Mouse (Mus musculus): ENCODE results near the gene Aox2. TPM values are rescaled to one million over a fixed set of nuclear protein-coding genes. Genes with fewer than 3 reads are reported as not detected.
"Not testable (repeated sequence)": the region's sequence is repeated elsewhere in the genome, so short reads cannot be mapped to it uniquely, and the experiment has no call there.

Aox2 gene
- total RNA-seq, 4 experiments from 2014 or later: 0.04 to 0.24 (median 0.08) TPM

DNA sequence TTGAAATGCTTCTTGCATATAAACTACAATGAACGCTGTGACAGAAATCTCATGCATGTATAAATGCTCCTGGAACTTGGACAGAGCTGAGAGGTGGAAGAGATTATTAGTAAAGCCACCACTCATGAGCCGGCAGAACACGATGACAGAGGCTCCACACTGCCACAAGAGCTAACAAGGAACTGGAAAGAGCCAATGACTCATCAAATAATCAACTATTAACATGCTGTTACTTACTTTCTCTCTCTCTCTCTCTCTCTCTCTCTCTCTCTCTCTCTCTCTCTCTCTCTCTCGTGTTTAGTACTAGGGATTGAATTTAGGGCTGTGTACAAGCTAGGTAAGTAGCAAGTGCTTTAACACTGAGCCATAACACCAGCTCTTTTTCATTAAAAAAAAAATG is 65.7 kb downstream of the Aox2 start:
- DNase-seq (ENCODE audit: low spot score in 2 of 2): no peak

DNA sequence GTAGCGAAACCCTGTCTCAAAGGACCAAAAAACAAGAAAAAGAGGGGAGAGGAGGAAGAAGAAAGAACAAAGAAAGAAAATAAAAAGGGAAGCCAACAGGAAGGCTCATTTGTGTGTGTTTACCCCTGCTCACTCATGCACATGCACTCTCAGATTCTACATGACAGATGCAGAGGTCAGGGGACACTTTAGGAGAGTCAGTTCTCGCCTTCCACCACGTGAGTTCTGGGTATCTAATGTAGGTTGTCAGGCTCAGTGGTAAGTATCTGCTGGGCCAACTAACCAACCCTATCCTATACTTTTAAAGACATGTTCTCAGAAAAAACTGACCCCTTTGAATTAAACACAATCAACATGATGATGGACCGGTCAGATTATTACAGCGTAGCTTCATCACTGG is 66.4 kb downstream of the Aox2 start:
- DNase-seq (ENCODE audit: low spot score in 2 of 2): no peak

DNA sequence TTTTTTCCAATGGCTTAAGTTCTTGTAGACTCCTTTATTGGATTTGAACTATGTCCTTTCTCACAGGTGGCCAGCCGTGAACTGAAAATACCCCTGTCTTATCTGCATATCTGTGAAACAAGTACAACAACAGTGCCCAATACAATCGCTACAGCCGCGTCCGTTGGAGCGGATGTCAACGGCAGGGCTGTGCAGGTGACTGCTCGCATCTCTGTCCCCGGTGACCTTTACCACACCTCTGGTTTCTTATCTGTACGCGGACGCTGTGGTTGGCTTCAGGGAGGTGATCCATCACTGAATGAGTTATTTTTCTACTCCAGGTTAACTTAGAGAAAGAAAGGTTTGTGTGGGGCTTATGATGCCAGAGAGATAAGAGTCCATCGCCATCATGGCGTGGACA is 68.0 kb downstream of the Aox2 start:
- no peak for DNase-seq (ENCODE audit: low spot score in 2 of 2)

DNA sequence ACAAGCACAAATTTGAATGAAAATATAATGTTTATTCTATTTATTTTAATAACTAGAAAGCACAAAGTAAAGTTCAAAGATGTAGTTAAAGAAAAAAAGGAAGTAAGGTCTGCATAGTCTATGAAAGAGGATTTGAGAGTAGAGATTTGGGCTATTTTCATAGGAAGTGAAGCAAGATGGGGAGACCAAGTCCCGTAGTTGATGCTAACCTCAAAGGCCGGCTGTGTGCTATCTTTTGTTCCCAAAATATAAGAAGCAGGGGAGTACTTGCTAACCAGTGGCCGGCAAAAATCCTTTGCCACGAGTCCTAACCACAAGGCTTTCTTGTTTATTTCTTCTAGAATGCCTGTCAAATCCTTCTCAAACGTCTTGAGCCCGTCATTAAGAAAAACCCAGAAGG is 70.6 kb downstream of the Aox2 start:
- no peak for DNase-seq (ENCODE audit: low spot score in 2 of 2)

DNA sequence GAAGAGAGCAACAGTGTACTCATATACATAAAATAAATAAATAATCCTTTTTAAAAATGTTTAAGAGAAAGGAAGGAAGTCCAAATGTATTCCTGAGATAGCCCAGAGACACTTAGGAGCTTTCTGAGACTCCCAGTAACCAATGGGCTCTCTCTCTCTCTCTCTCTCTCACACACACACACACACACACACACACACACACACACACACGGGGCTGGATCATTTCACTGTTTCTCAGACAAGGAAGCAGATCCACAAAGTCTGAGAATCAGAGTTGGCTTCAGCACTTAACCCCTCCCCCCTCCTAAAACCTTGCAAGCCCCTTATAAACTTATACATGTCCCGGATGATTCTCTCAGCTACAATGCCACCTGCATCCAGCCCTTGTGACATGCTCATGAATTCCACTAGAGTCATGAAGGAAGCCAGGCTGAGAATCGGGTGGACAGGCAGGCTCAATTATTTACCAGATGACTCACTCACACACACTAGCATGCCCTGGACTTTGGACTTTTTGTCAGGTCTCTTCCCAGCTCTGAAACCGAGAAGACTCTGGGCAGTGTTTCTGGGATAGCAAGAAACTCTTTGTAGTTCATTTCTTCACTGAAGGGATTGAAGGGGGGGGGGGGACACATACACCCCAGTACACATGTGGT is 75.2 kb downstream of the Aox2 start:
- DNase-seq (ENCODE audit: low spot score in 2 of 2): no peak

DNA sequence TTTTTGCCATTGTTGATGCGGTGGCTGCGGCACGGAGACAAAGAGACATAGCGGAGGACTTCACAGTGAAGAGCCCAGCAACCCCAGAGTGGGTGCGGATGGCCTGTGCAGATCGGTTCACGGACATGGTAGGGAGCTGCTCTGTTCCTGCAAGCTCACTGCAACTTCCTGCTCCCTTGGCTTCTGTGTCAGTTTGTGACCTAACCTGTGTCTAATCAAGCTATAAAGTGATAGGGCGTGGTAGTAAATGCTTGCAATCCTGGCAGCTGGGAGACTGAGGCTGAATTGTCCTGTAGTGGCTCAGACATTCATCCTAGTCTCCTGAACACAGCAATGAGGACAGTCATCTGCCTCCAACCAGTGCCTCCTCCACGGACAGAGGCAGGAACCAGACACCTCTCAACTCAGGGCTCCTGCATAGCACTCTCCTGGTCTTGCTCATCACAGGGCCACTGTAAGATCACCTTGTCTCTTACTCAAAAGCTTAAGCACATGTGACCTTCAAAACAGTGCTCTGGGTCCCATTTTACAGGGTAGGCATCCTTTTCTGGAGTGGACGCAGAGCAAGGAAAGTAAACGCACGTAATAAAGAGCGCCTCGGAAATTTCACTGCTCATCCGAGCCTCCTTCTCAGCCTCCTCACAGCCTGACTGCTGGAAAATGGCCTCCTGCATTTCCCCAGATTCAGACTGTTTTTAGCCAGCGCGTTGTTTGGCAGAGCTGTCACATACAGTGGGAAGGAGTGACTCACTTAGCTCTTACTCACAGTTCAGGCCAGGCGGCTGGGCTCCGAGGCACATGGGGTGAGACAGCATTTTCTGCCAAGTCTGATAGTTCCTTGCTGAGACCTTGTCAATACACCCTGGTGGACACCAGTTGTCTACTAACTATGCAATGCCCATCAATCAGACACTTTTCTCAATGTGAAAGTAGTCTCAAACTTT is 81.1 kb downstream of the Aox2 start:
- peak; percentile 21 to 58 for DNase-seq (ENCODE audit: low spot score in 2 of 2)

DNA sequence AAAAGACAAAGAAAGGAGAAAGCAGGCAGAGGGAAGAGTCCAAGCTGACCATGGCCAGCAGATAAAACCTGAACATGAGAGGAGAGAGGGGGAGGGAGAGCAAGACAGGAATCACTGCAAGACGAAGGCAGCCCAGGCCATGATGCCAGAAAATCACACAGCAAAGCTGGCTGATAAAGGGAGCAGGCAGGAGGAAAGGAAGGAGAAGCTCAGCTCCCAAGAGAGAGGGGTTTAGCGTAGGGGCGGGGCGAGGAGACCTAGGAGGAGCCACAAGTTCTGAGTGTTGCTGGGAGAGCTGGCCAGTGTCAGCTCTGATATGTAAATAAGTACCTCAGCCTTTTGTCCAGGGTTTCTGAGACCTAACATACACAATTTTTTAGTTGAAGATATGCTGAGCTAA is 84.2 kb downstream of the Aox2 start:
- DNase-seq (ENCODE audit: low spot score in 2 of 2): no peak

DNA sequence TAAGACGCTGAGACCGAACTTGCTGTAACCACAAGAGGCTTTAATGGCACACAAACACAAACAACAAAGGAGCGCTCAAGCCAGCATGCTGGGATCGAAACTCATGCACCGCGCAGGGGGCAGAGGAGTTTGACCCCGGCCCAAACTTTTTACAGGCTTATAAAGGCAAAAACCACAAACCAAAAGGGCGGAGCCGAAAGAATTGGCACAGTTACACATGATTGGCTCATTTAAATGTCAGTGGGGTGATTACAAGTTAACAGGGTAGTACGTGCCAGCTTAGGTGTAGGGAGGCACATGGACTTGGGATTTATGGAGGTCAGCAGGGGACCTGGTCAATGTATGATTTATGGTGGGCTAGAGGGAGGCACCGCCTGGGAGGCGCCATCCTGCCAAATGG is 86.4 kb downstream of the Aox2 start:
- DNase-seq (ENCODE audit: low spot score in 2 of 2): no peak

DNA sequence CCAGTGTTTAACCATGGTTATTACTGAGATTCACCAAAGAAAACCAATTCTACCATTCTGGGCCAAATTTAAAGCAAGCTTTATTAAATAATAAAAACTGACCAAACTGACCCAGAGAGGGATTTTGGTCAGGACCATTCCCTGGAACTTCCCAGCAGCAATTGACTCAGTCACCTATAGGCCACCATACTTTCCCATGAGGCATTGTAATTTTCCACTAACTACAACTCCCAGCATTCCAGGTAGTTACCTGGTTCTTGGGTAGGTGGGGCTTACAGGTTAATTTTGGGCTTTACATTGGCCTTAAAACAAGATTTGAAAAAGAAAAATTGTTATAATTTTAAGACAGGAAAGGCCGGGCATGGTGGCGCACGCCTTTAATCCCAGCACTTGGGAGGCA is 87.7 kb downstream of the Aox2 start:
- no peak for DNase-seq (ENCODE audit: low spot score in 2 of 2)

DNA sequence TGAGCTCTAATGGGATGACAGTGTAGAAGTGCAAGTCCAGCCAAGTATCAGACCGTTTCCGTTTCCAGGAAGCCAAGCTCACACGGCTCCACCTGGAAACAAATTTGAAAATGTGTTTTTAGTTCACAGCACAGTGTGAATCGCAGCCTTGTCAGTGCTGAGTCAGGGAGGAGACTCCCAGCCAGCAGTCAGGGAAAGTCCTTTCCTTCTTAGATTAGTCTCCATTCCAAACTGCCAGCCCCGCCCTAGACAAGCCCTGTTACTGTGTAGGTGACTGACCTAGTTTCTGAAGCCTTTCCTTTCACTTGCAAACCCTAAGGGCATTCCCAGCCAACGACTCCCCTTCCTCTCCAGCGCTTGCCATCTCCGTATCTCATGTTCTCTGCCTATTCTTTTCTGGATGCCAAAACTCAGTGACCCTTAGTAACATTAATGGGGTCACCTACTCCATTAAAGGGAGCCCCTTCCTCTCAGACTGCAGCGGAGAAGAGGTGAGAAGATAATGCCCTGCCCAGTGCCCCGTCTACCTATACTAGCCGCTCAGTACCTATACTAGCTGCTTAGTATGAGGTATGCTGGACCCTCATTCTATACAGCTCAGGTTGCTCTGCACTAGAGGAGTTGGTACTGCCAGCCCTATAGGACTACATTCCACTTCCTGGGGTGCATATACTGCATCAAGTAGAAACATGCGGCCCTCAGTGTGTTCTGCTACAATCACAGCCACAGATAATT is 88.8 kb downstream of the Aox2 start:
- no peak for DNase-seq (ENCODE audit: low spot score in 2 of 2)

DNA sequence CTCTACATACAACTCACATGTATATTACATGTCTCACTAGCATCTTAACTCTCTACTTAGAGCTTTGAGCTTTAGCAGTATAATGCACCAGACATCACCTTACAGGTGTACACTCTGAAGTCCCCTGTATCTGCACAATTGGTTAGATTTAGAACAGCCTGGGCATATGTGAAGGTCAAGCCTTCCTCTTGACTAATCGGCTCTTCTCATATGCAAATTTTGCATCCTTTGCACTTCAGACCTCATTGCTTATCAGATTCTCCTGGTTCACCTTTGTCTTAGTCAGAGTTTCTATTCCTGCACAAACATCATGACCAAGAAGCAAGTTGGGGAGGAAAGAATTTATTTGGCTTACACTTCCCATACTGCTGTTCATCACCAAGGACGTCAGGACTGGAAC is 91.6 kb downstream of the Aox2 start:
- DNase-seq (ENCODE audit: low spot score in 2 of 2): no peak

DNA sequence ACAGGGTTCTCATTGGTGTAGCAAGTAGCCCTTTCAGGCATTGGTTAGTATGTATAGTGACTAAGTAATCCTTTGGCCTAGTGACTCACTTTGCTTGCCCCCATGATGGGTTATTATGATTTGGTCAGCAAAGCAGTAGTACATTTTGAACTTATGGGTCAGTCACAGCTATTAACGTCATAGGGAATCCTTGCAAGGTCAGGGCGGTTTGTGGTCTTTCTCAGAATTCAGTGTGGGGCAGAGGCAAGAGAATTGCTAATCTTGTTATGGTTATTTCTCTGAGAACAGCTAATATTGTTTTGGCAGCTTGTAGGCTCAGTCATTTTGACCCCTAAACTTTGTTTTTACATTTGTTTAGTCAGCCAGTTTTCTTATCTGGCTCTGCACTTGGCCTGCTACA is 96.1 kb downstream of the Aox2 start:
- DNase-seq (ENCODE audit: low spot score in 2 of 2): not testable (repeated sequence)

DNA sequence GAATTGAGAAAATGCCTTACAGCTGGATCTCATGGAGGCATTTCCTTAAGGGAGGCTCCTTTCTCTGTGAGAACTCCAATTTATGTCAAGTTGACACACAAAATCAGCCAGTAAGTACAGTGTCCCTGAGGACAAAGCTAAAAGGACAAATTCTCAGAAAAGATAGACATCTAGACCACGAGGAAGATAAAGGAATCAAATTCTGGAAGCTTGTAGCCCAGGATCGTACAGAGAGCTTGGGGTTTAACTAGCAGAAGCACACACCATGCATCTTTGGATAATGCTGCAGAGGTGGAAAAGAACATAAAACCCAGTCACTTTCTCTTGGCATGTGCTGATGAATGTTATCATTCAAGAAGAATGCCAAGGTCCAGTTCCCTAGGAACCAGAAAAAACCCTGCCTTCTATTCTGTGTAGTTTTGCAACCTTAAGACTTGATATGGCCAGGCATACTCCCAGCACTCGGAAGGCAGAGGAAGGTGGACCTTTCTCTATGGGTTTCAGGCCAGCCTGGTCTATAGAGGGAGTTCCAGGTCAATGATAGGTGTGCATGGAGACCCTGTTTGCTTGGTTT is 97.5 kb downstream of the Aox2 start:
- DNase-seq (ENCODE audit: low spot score in 2 of 2): no peak

DNA sequence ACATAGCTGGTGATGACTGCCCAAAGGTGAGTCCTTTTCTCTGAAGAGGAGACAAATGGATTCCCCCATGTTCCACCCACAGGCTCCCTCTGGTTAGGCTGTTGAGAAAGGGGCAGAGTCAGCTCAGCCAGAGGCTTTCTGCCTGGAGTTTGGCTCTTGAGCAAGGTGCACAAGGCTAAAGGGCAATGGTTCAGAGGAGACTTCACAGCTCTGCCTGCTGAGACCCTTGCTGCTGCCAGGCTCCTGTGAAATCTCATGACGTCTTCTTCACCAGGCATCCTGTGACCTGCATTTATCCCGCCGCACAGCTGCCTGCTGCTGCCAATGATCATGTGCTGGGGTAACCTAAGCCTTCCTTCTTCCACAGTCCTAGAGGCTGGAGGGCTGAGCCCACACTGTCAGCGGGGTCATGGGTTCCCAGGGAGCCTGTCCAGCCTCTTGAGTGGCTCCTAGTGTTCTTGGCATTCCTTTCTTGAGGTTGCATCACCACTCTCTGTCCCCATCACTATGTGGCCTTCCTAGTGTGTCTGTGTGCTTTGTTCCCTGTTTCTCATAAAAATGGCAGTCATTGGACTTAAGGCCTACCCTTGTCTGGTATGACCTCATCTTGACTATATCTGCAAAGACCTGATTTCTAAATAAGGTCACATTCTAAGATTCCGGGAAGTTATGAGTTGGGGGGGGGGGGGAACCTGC is 104.6 kb downstream of the Aox2 start:
- no peak for DNase-seq (ENCODE audit: low spot score in 2 of 2)

DNA sequence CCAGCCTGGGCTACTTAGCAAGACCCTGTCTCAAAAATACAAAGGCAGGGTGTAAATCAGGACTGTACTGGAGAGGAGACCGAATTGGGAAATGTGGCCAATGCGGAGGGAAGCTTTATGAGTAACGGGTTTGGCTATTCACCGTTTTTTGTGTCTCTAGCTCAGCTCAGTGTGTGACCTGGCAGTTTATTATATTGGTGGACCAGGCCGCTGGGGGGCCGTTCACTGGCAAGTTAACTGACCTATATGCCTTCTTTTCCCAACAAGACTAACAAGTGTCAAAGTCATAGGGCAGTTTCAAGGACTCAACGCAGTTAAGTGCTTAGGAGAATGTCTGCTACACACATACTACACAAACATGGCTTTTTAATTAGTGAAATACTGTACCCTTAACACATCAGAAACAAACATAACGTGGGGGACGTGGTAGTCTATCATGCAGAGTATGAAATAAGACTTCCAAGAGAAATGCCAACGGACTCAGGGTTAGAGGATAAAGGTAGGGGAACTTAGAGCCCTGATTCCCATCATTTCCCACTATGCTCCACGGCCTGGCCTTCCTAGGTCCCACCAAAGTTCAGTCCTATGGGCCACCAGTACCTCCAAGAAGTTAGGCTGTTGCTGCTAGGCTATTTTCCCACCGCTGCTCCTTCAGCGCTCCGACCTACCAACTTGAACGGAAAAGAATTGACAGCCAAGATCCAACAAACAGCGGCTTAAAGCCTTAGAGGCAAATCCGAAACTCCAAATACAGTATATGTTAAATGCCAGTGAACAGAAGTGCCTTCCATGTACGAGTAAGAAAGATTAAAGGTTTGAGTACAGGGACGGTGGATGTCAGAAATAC is 113.5 kb downstream of the Aox2 start:
- DNase-seq (ENCODE audit: low spot score in 2 of 2): no peak

DNA sequence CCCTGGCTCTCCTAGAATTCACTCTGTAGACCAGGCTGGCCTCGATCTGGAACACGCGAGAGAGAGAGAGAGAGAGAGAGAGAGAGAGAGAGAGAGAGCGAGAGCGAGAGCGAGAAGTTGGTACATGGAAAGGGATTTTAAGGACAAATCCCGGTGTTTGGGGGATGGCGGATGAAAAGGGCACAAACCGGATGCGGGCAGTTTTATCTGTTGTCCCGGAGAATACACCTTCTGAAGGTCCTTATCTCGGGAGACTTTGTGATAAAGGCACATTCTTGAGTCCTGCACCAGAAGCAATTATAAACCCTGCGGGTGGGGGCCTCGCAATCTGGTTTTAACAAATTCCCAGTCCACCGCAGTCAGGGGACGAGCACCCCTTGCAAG is 114.1 kb downstream of the Aox2 start:
- DNase-seq (ENCODE audit: low spot score in 2 of 2): no peak

DNA sequence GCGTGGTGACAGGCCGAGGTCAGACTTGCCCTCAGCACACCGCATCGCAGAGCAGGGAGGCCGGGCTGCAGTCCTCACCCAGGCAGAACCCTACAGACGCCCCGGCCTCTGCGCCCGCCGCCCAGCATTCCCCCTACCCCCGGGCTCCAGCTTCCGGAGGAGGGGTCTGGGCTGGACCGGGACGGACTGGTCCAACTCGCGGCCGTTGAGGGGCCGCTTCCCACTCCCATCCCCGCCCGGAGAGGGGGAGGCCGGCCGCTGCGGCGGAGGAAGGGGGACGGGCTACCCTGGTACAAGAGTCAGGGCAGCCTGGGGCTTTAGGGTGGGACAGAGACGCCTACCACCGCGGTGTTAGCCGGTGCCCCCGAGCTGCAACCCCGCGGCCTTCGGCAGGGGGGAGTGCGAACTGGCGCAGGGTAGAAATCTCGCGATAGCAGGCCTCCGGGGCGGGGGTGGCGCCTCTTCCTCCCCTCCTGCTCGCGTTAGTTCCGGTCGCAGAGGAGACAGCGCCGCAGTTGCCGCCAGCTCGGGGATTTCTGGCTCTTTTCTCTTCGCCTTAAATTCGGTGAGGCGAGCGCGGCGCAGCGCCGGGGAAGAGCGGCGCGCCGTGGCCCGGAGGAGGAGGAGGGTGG is 114.6 kb downstream of the Aox2 start, which contains the start of gene Bzw1:
Gene Bzw1, plus strand, starts transcription at position 247 of the 632 bp plus-strand sequence.
- peak; percentile 85 to 89 for DNase-seq (ENCODE audit: low spot score in 2 of 2)

DNA sequence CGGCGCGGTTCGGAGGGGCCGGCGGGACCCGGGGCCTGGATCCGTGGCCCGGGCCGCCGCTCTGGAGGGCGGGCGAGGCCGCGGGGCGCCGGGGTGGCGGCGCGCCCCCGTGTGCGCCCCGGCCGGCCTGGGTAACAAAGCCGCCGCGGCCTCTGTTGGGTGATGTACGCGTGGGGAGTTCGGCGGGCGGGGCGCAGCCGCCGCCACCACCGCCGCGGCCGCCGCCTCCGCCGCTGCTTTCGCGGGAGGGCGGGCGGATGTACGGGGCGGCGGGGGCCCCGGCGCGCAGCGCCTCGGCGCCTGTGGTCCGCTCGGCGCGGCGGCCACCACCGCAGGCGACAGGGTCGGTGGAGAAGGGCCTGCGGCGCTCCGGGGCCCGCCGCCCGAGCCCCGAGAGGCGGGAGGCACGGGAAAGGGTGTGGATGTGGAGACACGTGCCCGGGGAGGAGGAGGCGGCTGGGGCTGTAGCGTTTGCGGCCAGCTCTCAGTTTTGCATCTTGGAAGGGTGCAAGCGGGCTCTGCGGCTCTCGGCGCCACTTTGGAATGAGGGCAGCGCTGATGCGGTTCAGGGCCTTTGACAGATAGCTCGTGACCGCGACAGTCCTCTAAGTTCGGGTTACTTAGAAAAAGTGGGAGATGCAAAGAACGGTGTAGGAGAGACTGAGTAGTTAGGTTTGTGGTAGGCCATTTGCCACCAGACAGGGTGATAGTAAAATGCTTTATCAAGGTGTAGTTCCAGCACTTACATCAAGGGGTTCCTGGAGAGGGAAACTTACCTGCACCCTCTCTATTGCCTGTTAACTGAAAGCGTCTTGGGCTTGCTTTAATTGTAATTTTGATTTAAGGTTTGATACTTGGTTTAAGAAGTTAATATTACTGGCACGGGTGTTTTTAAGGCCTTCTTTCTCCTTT is 115.4 kb downstream of the Aox2 start:
- peak in 1 of 2 experiments; percentile 37 for DNase-seq (ENCODE audit: low spot score in 2 of 2)

DNA sequence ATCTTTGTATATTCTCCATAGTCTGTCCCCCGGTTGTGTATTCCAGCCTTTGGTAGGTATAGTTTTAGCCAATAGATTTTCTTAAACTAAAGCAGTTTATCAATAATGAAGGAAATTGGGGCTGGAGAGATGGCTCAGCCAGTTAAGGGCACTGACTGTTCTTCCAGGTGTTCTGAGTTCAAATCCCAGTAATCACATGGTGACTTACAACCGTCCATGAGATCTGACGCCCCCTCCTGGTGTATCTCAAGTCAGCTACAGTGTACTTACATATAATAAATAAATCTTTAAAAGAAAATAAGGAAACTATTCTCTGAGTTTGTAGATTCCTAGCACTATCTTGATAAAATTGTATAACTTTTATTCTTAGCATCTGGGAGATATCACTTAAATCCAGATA is 117.2 kb downstream of the Aox2 start:
- DNase-seq (ENCODE audit: low spot score in 2 of 2): no peak
